Mouse (Mus musculus) midbrain, embryonic 11.5 days (tissue): ENCODE results near the gene Mcm2. TPM values are rescaled to one million over a fixed set of nuclear protein-coding genes. Genes with fewer than 3 reads are reported as not detected.

Source experiments
- ATAC-seq: fragments of 200-750 bp; cut with Nextera tagmentation; 2 replicates; pipeline ENCODE4 v1.8.0; 2017; ENCODE audit warnings: moderate TSS enrichment, moderate library complexity; ENCODE audit not compliant: low FRiP score
- DNase-seq: peaks from one replicate; pipeline ENCODE4 v3.0.0; 2015; ENCODE audit warnings: low spot score; ENCODE audit errors: missing footprints
- H3K27ac ChIP-seq: fragments of 300-500 bp; sonication (generic); 2 replicates; pipeline ENCODE4 v1.5.1; 2014; ENCODE audit warnings: low read depth, low read length
- H3K27me3 ChIP-seq: fragments of 300-500 bp; sonication (generic); 2 replicates; pipeline ENCODE4 v1.6.1; 2014; ENCODE audit warnings: mild to moderate bottlenecking, low read length, moderate library complexity, mixed read lengths; ENCODE audit not compliant: control insufficient read depth, insufficient read depth
- H3K36me3 ChIP-seq: fragments of 300-500 bp; sonication (generic); 2 replicates; pipeline ENCODE4 v1.6.1; 2014; ENCODE audit warnings: mild to moderate bottlenecking, low read length, moderate library complexity, mixed read lengths; ENCODE audit not compliant: control insufficient read depth, insufficient read depth
- H3K4me1 ChIP-seq: fragments of 300-500 bp; sonication (generic); 2 replicates; pipeline ENCODE4 v1.6.1; 2014; ENCODE audit warnings: low read length; ENCODE audit not compliant: control insufficient read depth, insufficient read depth
- H3K4me2 ChIP-seq: fragments of 300-500 bp; sonication (generic); 2 replicates; pipeline ENCODE4 v1.6.1; 2014; ENCODE audit warnings: mild to moderate bottlenecking, moderate library complexity
- H3K4me3 ChIP-seq: fragments of 300-500 bp; sonication (generic); 2 replicates; pipeline ENCODE4 v1.5.1; 2014; ENCODE audit warnings: low read depth, low read length
- H3K9ac ChIP-seq: fragments of 300-500 bp; sonication (generic); 2 replicates; pipeline ENCODE4 v1.6.1; 2014; ENCODE audit warnings: low read length
- H3K9me3 ChIP-seq: fragments of 300-500 bp; sonication (generic); 2 replicates; pipeline ENCODE4 v1.6.1; 2016; ENCODE audit warnings: low read length; ENCODE audit not compliant: control insufficient read depth
- WGBS: fragments of 180-500 bp; shearing (Covaris S2); extraction: QIAGEN DNeasy Blood & Tissue Kit; methylation state at CpG from one replicate; pipeline ENCODE4 v1.1.7; 2014; 5-methylcytosine and 5-hydroxymethylcytosine counted together
- polyA plus RNA-seq: library from polyadenylated mRNA; unstranded; fragments of >200 nt; fragmentation: Nextera tagmentation; extraction: Ambion mirVana; gene quantifications from 2 replicates; pipeline ENCODE4 v1.2.1, GENCODE M21; 2014

Mcm2 gene
- polyA plus RNA-seq, 1 experiment from 2014 or later: 212 TPM

GRCm38 (mm10) chr6:88871546-88871945 is 27.0 kb downstream of the Mcm2 start:
- H3K27me3 ChIP-seq: peaks cover 4% of the 10 kb centered on the region
- ATAC-seq (no peak), DNase-seq (no peak)
- no peak overlapping the region for H3K4me3 ChIP-seq
- no peak overlapping the region for H3K9ac ChIP-seq
- no peak overlapping the region for H3K4me2 ChIP-seq
- peaks cover 11% of the 10 kb centered on the region for H3K4me1 ChIP-seq
- no peak overlapping the region for H3K27ac ChIP-seq
- no peaks in the 10 kb centered on the region for H3K36me3 ChIP-seq
- H3K9me3 ChIP-seq: no peaks in the 10 kb centered on the region
- 62% methylated on average over 8 of the region's 8 CpGs for WGBS

- 65% methylated on average over 4 of the region's 4 CpGs for WGBS
- Histone ChIP-seq H3K9ac (no peak overlapping the region), H3K27ac (no peak overlapping the region), H3K4me3 (no peak overlapping the region), H3K9me3 (no peaks in the 10 kb centered on the region), H3K27me3 (peaks cover 4% of the 10 kb centered on the region), H3K36me3 (no peaks in the 10 kb centered on the region), H3K4me1 (peaks cover 11% of the 10 kb centered on the region), H3K4me2 (no peak overlapping the region)
- no peak for ATAC-seq
- no peak for DNase-seq
Measured at GRCm38 (mm10) chr6:88870594-88870993, 28.0 kb downstream of the Mcm2 start.

GRCm38 (mm10) chr6:88869459-88869858 is 29.1 kb downstream of the Mcm2 start:
- no peak for ATAC-seq
- H3K9ac ChIP-seq: no peak overlapping the region
- 89% methylated on average over 7 of the region's 7 CpGs for WGBS
- H3K4me3 ChIP-seq: no peak overlapping the region
- no peak overlapping the region for H3K27ac ChIP-seq
- H3K27me3 ChIP-seq: peaks cover 3% of the 10 kb centered on the region
- DNase-seq: no peak
- H3K9me3 ChIP-seq: no peaks in the 10 kb centered on the region
- peaks cover 11% of the 10 kb centered on the region for H3K4me1 ChIP-seq
- H3K4me2 ChIP-seq: no peak overlapping the region
- no peaks in the 10 kb centered on the region for H3K36me3 ChIP-seq

GRCm38 (mm10) chr6:88865704-88866103 is 32.9 kb downstream of the Mcm2 start:
- Histone ChIP-seq H3K9me3 (no peaks in the 10 kb centered on the region), H3K4me3 (no peak overlapping the region), H3K27me3 (no peaks in the 10 kb centered on the region), H3K9ac (no peak overlapping the region), H3K4me1 (no peaks in the 10 kb centered on the region), H3K4me2 (no peak overlapping the region), H3K36me3 (peaks cover 15% of the 10 kb centered on the region), H3K27ac (no peak overlapping the region)
- DNase-seq (no peak), ATAC-seq (no peak)
- 85% methylated on average over 7 of the region's 7 CpGs for WGBS

- H3K4me2 ChIP-seq: no peak overlapping the region
- peak; percentile 42; the same call in 1 of the 2 replicates for ATAC-seq
- peak; percentile 89 for DNase-seq
- no peaks in the 10 kb centered on the region for H3K9me3 ChIP-seq
- H3K9ac ChIP-seq: no peak overlapping the region
- no peaks in the 10 kb centered on the region for H3K27me3 ChIP-seq
- H3K4me3 ChIP-seq: no peak overlapping the region
- 19% methylated on average over 2 of the region's 2 CpGs for WGBS
- peaks cover 16% of the 10 kb centered on the region for H3K36me3 ChIP-seq
- H3K4me1 ChIP-seq: no peaks in the 10 kb centered on the region
- no peak overlapping the region for H3K27ac ChIP-seq
Measured at GRCm38 (mm10) chr6:88860914-88861313, 37.7 kb downstream of the Mcm2 start.

- ATAC-seq (no peak), DNase-seq (no peak)
- Histone ChIP-seq H3K4me2 (no peak overlapping the region), H3K36me3 (peaks cover 15% of the 10 kb centered on the region), H3K27ac (no peak overlapping the region), H3K9me3 (no peaks in the 10 kb centered on the region), H3K4me3 (no peak overlapping the region), H3K4me1 (no peaks in the 10 kb centered on the region), H3K27me3 (no peaks in the 10 kb centered on the region), H3K9ac (no peak overlapping the region)
- 80% methylated on average over 7 of the region's 7 CpGs for WGBS
Measured at GRCm38 (mm10) chr6:88858341-88858740, 40.2 kb downstream of the Mcm2 start.

- H3K9ac ChIP-seq: no peak overlapping the region
- H3K4me3 ChIP-seq: no peak overlapping the region
- H3K27me3 ChIP-seq: no peaks in the 10 kb centered on the region
- no peak for DNase-seq
- H3K4me1 ChIP-seq: no peaks in the 10 kb centered on the region
- H3K36me3 ChIP-seq: peaks cover 10% of the 10 kb centered on the region
- no peak overlapping the region for H3K27ac ChIP-seq
- no peak for ATAC-seq
- 89% methylated on average over 6 of the region's 6 CpGs for WGBS
- H3K4me2 ChIP-seq: no peak overlapping the region
- H3K9me3 ChIP-seq: no peaks in the 10 kb centered on the region
Measured at GRCm38 (mm10) chr6:88857830-88858229, 40.8 kb downstream of the Mcm2 start.

GRCm38 (mm10) chr6:88857249-88857648 is 41.3 kb downstream of the Mcm2 start:
- H3K27me3 ChIP-seq: no peaks in the 10 kb centered on the region
- H3K36me3 ChIP-seq: peaks cover 9% of the 10 kb centered on the region; the same call in 1 of the 2 replicates

GRCm38 (mm10) chr6:88855636-88856035 is 42.9 kb downstream of the Mcm2 start:
- ATAC-seq: peak; percentile 33; the same call in 1 of the 2 replicates
- H3K36me3 ChIP-seq: no peaks in the 10 kb centered on the region

More at GRCm38 (mm10) chr6:88857249-88857648, 41.3 kb downstream of the Mcm2 start:
- no peaks in the 10 kb centered on the region for H3K4me1 ChIP-seq
- no peak overlapping the region for H3K9ac ChIP-seq
- no peak overlapping the region for H3K4me2 ChIP-seq
- 50% methylated on average over 9 of the region's 9 CpGs for WGBS
- H3K4me3 ChIP-seq: no peak overlapping the region
- ATAC-seq (no peak), DNase-seq (no peak)
- H3K27ac ChIP-seq: no peak overlapping the region
- H3K9me3 ChIP-seq: no peaks in the 10 kb centered on the region

More at GRCm38 (mm10) chr6:88855636-88856035, 42.9 kb downstream of the Mcm2 start:
- Histone ChIP-seq H3K4me3 (no peak overlapping the region), H3K9ac (no peak overlapping the region), H3K27ac (no peak overlapping the region), H3K4me1 (no peaks in the 10 kb centered on the region), H3K4me2 (no peak overlapping the region), H3K27me3 (no peaks in the 10 kb centered on the region), H3K9me3 (no peaks in the 10 kb centered on the region)
- WGBS: 24% methylated on average over 5 of the region's 5 CpGs
- peak; percentile 98 for DNase-seq
